Mouse (Mus musculus) lung, postnatal 14 days (tissue): ENCODE data around the gene Akap7.

Source experiments
- DNase-seq: peaks from one replicate; pipeline ENCODE4 v3.0.0; 2021

Gene Akap7

DNA sequence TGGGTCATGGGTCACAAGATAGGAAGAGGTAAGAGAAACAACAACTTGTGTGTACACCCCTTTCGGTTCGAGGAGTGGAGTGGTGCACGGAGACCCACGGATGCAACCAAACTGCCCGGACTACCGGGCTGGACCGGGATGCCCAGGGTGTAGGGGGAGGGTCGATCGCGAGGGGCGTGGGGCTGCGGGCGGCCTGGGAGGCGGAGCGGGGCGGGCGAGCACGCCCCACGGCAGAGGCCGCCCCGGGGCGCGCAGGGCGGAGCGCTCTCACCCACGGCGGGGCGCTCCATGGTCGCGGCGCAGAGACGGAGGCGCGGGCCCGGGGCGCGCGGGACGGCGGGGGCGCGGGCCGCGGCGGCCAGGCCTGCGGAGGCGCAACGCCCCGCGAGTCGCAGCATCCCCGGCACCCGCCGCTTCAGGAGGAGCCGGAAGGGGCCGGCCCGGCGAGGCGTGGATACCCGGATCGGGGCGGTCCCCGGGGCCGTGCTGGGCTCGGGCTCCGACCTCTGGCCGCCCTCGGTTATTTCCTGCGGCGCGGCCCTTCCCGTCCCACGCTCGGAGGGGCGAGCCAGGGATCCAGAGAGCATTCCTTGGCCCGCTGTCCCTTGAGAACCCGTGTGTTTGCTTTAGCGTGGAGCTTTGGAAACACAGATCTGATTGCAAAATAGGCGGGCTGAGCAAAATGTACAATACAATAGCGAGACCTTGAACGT is 10.9 kb downstream of the Akap7 start:
- peak; percentile 92 for DNase-seq

DNA sequence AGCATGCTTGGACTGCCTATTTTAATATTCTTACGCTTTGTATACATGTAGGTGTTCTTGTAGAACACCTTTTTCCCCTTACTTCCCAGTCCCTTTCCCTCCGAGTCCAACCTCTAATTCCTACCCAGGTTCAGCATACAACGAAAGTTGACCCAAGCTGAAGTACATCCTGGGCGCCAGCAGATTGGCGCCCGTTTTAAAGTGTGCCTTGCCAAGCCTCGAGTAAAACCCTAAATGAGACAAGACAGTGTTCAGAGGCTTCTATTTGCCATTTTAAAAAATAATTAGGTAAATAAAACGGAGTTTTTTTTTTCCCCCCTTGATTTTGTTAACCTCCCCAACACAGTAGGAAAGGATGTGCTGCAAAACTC is 11.4 kb downstream of the Akap7 start:
- DNase-seq, result no peak

DNA sequence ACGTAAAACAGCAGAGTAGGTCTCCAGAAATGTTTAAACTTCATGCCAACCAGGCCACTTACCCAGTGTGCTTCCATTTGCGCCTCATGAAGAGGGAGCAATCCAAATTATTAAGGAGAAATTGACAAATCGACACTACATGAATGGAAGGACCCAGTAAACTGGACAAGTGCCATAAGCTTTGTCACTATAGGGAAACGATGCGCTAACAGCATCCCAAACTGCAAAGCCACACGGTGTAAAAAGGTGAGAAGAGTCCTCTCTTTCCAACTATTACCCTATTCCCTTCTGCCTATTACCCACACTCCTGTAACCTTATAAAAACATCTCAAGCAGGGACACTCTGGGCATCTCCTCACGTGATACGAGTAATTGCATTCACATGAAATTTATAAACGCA is 11.8 kb downstream of the Akap7 start:
- no peak for DNase-seq

DNA sequence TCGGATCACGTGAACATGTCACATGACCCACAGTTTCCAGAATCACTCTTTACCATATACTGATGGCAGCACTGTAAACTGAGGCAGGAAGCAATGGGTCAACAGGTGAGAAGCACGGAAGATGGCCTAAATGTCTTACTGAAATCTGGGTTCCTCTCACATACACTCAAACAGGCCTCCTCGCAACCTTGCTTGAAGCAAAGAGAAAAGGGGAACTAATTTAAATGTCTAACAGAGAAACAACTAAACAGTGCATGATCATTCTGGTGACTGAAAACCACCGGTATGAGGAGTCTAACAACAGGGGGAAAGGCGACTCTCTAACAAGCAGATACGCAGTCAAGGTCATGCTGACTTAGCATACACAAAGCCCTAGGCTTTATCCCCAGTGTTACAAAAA is 12.7 kb downstream of the Akap7 start:
- DNase-seq, result no peak

DNA sequence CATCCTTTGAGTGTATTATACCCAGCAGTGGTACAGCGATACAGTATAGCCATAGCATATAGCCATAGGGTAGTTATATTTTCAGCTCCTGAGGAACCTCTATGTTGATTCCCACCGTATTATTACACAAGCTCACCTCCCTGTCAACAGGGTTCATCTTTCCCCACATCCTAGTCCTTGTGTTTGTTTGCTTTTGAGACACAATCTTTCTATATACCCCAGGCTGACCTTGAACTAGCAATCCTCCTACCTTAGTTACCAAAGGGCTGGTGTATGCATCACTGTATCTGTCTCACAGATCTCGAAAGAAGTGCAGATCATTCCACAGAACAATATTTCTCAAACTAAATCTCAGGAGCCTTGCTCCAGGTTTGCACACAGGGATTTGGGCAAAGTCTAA is 13.9 kb downstream of the Akap7 start:
- DNase-seq, result no peak

DNA sequence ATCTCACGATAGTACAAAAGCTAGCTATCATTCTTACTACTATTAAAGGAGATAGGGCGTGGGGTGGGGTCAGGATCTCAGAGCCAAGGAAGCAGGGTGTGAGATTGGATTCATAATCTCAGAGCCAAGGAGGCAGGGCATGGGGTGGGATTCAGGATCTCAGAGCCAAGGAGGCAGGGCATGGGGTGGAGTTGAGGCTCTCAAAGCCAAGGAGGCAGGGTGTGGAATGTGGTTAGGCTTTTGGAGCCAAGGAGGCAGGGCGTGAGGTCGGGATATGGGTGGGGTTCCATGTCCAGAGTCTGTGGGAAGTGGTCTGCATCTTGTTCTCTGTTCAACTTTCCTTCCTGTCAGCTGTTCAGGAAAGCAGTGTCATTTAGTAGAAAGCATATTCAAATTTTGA is 16.6 kb downstream of the Akap7 start:
- peak; percentile 74 for DNase-seq

DNA sequence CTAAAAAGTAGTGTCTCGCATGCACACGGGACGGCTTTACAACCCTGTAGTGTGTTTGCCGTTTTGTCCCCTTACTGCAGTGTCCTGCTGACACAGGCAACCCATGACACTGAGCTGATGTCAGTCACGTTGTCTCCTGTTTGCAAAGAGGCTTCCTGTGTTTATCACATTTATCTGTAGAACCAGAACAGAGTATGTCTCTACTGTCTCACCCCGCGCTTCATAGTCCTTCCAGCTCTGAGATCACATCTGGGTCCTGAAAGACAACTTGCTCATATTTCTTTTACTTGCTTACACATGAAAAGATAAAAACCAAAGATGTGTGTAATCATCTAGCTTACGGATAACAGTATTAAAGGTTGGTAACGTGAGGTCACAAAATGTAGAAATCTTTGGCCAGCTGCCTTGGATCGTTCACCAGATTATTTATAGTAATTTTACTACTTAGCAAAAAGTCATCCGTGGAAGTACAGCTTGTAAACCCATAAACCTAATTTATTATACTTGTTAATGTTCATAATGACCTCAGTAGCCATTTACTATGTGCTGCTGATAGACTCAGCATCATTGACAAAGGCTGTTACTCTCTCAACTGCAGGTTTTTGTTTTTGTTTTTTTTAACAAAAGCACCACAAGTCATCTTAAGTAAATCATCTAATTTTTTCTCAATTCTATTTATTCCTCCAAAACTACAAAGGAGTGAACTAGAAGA is 22.4 kb downstream of the Akap7 start:
- peak; percentile 31 for DNase-seq

DNA sequence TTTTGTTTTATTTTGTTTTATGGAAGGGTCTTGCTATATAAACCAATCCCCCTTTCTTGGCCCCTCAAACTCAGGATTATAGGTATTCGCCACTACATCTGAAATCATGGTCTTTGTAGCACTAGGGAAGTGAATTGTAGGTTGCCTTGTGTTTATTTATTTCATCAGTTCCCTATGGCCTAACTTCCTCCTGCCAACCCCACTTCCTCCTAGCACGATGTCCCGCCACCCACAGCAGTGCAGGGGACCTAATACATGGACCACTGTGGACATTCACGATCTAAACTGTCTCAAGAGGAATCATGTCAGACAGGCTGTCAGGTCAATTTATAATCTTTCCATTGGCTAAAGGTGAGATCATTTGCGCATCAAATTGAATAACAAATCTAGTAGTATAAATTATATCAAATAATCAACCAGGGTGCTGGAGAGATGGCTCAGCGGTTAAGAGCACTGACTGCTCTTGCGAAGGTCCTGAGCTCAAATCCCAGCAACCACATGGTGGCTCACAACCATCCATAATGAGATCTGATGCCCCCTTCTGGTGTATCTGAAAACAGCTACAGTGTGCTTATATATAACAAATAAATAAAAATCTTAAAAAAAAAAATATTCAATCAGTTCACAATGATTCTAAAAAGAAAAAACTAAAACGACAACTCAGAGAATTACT is 23.1 kb downstream of the Akap7 start:
- DNase-seq, result no peak

DNA sequence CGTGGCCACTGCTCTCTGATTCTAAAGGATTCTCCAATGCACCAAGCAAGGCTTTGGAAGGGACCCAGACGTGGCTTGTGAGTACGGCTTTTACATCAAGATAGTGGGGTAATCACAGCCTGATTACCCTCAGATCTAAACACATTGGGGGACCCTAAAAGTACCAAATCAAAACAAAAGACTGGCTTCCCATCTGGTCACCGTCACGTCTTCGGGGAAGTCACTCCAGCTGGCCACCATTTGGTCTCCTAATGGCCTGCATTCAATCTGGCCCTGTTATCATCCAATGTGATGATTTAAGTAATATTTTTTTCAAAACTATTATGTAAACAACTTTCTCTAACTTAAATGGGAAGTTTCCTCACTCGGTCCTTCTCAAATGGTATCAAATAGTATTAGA is 24.3 kb downstream of the Akap7 start:
- no peak for DNase-seq

DNA sequence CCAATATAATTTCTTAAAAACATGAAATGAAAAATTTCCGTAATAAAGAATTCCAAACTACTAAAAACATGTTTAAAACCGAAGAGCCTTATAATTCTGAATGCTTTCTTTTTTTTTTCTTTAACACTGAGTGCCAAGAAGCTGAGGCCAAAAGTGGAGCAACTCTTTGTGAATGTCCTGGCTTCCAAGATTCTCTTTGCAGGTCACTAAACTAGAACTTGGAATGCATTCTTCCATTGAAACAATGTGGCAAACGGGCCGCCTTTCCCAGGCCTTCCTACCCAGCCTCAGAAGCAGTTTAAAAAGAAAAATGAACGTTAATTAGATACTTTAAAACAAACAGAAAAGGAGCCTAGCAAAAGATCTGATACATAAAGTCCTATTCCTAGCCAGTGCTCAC is 27.5 kb downstream of the Akap7 start:
- no peak for DNase-seq

DNA sequence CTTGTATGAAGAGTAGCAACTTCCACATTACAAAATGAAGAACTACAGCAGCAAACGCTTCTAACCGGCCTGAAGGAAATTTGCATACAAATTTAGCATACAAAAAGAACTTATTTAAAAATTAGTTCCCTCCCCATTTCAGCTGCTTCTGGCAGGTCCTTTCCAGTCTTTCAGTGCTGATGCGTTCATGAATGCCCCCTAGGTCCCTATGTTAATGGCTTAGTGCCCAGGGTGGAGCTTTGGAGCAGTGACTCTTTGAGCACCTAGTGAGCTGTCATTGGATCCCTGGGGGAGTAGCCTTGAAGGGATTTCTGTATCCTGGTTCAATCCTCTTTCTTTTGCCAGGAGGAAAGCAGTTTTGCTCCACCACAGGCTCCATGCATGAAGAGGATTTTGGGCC is 28.3 kb downstream of the Akap7 start:
- DNase-seq, result no peak

DNA sequence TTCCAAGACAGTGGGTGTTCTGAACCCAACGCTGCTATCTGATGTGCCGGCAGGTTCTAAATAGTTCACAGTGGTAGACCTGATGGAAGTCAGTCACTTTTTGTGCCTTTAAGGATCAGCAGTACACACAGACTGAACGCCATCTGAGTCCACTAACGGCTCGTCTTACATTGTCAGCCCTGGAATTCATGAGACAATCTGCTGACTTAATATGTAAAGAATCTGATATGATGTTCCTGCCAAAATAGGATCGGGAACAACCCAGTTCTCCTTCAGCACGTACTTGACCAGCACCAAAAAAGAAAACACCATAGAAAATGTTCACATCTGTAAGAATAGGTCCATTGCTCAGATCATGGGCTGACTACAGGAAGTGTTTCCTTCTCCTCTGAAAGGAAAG is 32.2 kb downstream of the Akap7 start:
- no peak for DNase-seq

DNA sequence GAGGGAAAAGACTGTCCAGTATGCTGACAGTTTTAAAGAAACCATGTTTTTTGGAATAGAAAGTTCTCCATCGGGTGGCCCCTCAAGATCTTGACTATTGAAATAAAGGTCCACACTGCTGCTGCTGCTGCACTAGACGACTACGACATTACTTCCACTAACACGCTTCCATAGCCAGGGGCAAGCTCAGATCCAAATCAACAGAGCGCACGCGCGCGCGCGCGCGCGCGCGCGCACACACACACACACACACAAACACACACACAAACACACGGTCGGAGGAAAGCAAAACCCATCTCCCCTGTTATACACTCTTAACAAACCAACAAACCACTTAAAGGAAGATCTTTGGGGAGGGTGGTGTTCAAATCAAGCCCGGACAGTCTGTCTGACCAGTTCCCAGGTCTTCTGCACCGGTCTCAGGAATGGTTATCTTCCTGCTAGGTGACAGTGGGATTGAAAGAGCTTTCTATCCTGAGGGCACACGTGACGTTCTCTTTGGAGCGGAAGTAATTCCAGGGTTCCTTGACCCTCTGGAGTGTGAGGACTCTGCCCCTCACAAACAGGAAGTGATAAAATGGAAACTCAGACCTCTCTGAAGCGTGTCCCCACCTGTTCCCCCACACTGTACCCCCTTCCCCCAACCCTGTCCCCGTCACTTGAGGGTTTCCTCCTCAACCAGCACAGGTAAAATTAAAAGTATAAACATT is 32.9 kb downstream of the Akap7 start:
- no peak for DNase-seq

DNA sequence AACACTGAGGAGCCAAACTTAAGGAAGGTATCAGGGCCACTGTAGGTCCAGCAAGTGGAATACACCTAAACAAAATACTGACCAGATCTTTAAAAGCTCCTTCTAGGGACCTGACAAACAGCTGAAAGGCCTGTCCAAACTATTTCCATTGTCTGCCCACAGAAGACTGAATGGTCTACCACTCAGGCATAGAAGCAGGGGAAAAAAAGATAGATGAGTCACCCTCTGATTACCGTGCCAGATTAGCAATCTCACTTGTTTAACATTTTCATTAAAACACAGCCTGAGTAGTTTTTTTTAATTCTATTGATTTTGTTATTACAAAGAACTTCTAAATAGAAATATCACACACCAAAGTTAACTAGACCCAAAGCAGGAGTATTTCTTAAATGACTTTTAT is 33.9 kb downstream of the Akap7 start:
- no peak for DNase-seq

DNA sequence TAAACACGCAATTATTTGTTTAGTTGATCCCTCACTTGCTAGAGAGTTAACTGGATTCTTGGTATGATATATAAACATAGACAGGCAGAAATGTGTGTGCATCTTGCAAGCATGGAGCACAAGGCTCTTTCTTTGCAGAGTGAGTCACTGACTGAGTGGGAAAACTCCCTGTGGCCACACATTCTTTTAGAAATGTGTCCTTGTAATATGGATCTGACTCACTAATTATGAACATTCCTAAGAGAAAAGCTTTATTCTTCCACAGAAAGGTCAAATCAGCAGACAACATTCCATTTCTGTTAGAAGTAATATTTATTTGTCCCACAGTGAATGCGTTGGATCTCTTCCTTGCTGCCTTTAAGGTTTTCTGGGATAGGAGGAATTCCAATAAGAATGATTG is 35.9 kb downstream of the Akap7 start:
- no peak for DNase-seq

DNA sequence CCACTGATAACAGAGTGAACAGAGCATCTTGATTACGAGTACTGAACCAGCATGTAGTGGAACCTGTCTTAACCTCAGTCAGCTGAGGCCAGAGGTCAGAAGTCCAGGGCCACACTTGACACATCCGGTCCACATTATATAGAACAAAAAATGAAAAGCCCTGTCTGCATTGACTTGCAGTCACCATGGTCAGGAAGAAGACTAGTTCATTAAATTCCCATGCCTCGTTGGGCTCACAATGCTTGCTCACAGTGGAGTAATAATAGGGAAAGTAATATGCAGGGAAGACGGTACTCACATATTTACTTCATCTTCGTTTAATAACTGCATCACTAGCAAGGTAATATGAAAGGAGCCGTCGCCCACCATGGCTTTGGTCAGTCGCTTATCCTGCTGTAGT is 36.5 kb downstream of the Akap7 start:
- no peak for DNase-seq

DNA sequence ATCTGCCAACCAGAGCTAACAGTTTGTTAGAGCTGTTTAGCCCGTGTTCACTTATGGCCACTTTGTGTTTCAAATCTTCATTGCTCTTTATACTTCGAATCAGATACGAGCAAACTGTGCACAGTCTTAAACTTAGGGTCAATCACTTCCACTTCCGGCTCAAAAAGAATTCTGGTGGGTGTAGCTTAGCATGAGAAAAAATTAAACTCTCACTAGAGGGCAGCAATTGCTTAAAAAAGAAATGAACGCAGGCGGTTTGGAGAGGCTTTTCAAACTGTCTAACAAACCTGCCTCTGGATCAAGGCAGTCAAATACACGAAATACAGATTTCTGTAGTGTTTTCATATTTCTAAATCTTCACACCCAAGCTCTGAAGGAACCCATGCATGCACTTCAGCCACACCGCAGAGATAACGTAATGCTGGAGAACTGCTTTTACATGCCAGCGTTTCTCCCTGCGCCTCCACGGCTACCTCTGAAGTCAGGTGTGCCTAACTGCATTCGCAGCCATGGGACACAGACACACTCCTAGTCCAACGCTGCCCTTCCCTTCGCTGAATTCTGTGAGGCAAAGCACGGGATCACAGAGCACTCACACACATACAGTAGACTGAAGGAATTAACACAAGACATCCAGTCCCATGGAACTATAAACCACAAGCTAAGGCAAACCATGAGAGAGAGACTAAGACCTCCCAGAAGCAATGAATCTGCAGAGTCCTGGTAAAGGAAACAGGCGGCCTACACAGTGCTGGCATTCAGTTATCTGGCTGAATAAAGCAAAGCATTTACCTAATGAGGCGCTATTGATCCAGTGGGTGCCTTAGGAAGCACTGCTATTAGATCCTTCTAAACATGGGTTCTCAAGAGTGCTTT is 39.0 kb downstream of the Akap7 start:
- peak; percentile 33 for DNase-seq

DNA sequence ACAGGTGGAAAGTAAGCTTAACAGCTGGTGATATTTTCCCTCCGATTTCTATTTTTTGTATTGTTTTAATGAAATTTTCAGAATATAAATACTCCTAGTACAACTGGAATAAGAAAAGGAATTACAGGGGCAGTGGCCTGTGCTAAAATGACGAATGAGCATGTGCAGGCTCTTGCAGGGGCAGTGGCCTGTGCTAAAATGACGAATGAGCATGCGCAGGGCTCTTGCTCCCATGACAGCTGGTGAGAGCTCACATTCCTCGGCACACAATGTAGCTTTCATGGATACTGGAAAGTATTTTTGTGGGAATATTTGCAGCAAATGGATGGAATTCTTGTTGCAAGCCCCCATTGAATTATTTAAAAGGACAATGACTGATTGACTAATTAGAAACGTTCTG is 46.5 kb downstream of the Akap7 start:
- DNase-seq, result peak; percentile 47

DNA sequence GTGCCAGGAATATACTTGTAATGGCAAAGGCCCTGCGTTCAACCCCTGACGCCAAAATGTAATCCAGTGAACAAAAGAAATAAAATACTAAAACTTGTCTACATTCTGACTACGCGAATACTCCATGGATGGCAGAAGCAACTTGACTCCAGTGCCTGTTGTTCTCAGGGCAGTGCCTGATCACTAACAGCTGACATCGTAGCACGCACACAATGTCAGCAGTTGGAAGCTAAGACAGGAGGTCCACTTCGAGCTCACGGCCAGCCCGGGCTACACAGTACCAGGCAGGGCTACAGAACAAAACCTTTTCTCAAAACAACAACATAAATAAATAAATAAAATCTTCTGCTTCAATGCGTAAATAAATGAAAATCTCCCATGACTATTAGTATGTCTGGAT is 46.9 kb downstream of the Akap7 start:
- DNase-seq, result no peak

DNA sequence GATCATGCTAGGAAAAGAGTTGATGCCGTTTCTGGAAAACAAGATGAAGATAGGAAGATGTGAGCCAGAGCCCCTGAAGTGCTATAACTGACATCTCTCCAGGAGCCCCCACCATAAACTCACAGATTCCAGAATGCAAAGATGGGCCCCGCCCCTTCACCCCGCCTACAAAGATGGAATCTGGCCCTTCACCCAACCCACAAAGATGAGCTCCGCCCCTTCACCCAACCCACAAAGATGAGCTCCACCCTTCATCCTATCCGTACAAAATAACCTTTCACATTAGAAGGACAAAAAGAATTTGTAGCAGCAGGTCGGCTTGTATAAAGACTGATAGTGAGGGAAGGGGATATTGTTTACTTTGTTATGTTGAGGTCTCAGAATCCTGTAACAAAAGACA is 49.5 kb downstream of the Akap7 start:
- no peak for DNase-seq

DNA sequence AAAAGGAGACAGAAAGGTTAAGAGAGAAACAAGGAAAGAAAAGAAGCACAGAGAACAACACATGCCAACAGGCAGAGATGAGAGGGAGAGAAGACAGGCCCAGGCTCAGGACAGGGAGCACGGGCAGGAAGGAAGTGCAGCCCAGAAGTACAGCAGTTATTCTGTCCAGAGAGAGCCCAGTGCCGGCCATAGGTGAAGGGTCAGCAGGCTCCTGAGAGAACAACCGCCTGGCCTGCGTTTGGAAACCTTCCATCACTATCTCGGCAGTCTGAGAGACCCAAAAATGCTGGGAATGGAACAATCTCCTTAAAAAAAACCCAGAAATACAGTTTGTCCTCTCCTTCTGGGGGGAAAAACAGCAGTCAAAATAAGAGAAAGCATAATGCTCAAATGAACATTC is 50.2 kb downstream of the Akap7 start:
- no peak for DNase-seq

DNA sequence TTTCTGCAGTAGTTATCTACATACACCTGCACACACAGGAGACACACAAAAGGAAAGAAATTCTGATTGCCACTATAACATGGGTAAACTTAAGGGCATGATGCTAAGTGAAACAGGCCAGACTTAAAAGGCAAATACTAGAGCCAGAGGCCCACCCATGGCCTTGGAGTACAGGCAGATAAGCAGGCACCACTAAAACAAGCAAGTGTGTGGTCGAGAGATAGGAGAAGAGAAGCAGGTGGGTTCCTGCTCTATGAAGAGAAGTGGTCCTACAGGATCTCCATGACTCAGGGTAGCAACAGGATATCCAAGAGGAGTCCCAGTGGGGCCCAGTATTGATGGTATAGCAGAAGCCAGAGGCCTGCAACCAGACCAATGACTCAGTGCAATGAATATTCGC is 54.2 kb downstream of the Akap7 start:
- no peak for DNase-seq

DNA sequence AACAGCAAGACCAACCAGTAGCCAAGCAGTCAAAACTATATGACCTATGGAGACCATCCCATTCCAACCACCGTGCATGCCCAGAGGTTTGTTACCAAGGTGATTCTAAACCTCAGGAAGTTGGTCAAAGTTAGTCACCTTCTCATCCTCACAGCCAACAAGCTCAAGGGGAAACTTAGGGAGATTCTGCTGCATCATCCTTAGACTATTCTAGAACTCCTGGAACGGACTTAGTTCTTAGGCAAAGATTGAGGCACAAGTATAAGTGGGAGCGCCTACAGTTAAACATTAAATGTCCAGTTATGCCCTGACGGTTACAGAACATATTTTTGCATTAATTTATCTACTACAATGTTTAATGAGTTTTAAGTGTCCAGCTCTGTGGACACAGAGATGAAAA is 54.7 kb downstream of the Akap7 start:
- DNase-seq, result no peak
